Mouse (Mus musculus) liver, embryonic 16.5 days (tissue): ENCODE data around the gene Foxp1. TPM values are rescaled to one million over a fixed set of nuclear protein-coding genes. Genes with fewer than 3 reads are reported as not detected.

ENCODE experiments used
- ATAC-seq: fragments of 200-750 bp; cut with Nextera tagmentation; 2 replicates; pipeline ENCODE4 v1.8.0; 2017; ENCODE audit warnings: low read depth, mild to moderate bottlenecking, moderate number of reproducible peaks, moderate library complexity
- H3K27ac ChIP-seq: fragments of 300-500 bp; sonication (generic); 2 replicates; pipeline ENCODE4 v1.5.1; 2014; ENCODE audit warnings: mild to moderate bottlenecking, low read length
- H3K27me3 ChIP-seq: fragments of 300-500 bp; sonication (generic); 2 replicates; pipeline ENCODE4 v1.6.1; 2014; ENCODE audit warnings: low read depth, low read length, mixed read lengths; ENCODE audit not compliant: control insufficient read depth, insufficient read depth
- H3K36me3 ChIP-seq: fragments of 300-500 bp; sonication (generic); 2 replicates; pipeline ENCODE4 v1.6.1; 2014; ENCODE audit warnings: mild to moderate bottlenecking; ENCODE audit not compliant: control insufficient read depth, insufficient read depth
- H3K4me1 ChIP-seq: fragments of 300-500 bp; sonication (generic); 2 replicates; pipeline ENCODE4 v1.6.1; 2014; ENCODE audit warnings: low read depth, low read length, mixed read lengths; ENCODE audit not compliant: control insufficient read depth
- H3K4me2 ChIP-seq: fragments of 300-500 bp; sonication (generic); 2 replicates; pipeline ENCODE4 v1.6.1; 2014; ENCODE audit warnings: low read depth, low read length, mixed read lengths
- H3K4me3 ChIP-seq: fragments of 300-500 bp; sonication (generic); 2 replicates; pipeline ENCODE4 v1.5.1; 2014; ENCODE audit warnings: low read depth, mild to moderate bottlenecking, low read length
- H3K9ac ChIP-seq: fragments of 300-500 bp; sonication (generic); 2 replicates; pipeline ENCODE4 v1.6.1; 2014; ENCODE audit warnings: low read depth, low read length
- H3K9me3 ChIP-seq: fragments of 300-500 bp; sonication (generic); replicated peaks from 2 replicates; pipeline ENCODE4 v1.6.1; 2016; ENCODE audit warnings: low read length; ENCODE audit not compliant: control insufficient read depth
- WGBS: fragments of 180-500 bp; shearing (Covaris S2); extraction: QIAGEN DNeasy Blood & Tissue Kit; methylation state at CpG from one replicate; pipeline ENCODE4 v1.1.7; 2014; ENCODE audit not compliant: insufficient replicate concordance; 5-methylcytosine and 5-hydroxymethylcytosine counted together
- polyA plus RNA-seq: library from polyadenylated mRNA; unstranded; fragments of >200 nt; fragmentation: Nextera tagmentation; extraction: Ambion mirVana; gene quantifications from 2 replicates; pipeline ENCODE4 v1.2.1, GENCODE M21; 2015

Gene Foxp1
- polyA plus RNA-seq, 1 experiment from 2014 or later: 13.6 TPM

GRCm38 (mm10) chr6:99130758-99131410 is 391.6 kb downstream of the Foxp1 start:
- H3K4me1 ChIP-seq: no peaks in the 10 kb centered on the region
- no peak overlapping the region for H3K27ac ChIP-seq
- WGBS: 64% methylated on average over 10 of the region's 10 CpGs
- H3K4me3 ChIP-seq: no peak overlapping the region
- no peak for ATAC-seq
- no peak overlapping the region for H3K4me2 ChIP-seq
- H3K36me3 ChIP-seq: no peaks in the 10 kb centered on the region
- no peaks in the 10 kb centered on the region for H3K9me3 ChIP-seq
- no peak overlapping the region for H3K9ac ChIP-seq
- H3K27me3 ChIP-seq: no peaks in the 10 kb centered on the region

GRCm38 (mm10) chr6:99126717-99127116 is 395.8 kb downstream of the Foxp1 start:
- H3K4me1 ChIP-seq: no peaks in the 10 kb centered on the region
- WGBS: 64% methylated on average over 9 of the region's 9 CpGs

GRCm38 (mm10) chr6:99120776-99121766 is 401.4 kb downstream of the Foxp1 start:
- WGBS: 72% methylated on average over 8 of the region's 8 CpGs
- H3K27me3 ChIP-seq: no peaks in the 10 kb centered on the region
- no peaks in the 10 kb centered on the region for H3K9me3 ChIP-seq
- no peaks in the 10 kb centered on the region; the same call in 1 of the 2 replicates for H3K4me1 ChIP-seq
- H3K9ac ChIP-seq: no peak overlapping the region
- H3K27ac ChIP-seq: no peak overlapping the region
- no peak for ATAC-seq
- H3K4me2 ChIP-seq: no peak overlapping the region
- H3K36me3 ChIP-seq: no peaks in the 10 kb centered on the region
- H3K4me3 ChIP-seq: no peak overlapping the region

More at GRCm38 (mm10) chr6:99126717-99127116, 395.8 kb downstream of the Foxp1 start:
- no peak for ATAC-seq
- no peak overlapping the region for H3K4me3 ChIP-seq
- no peaks in the 10 kb centered on the region for H3K9me3 ChIP-seq
- H3K27me3 ChIP-seq: no peaks in the 10 kb centered on the region
- H3K9ac ChIP-seq: no peak overlapping the region
- H3K36me3 ChIP-seq: no peaks in the 10 kb centered on the region
- no peak overlapping the region for H3K4me2 ChIP-seq
- no peak overlapping the region for H3K27ac ChIP-seq

GRCm38 (mm10) chr6:99118534-99118933 is 404.0 kb downstream of the Foxp1 start:
- H3K27ac ChIP-seq: no peak overlapping the region

GRCm38 (mm10) chr6:99117411-99117810 is 405.1 kb downstream of the Foxp1 start:
- no peaks in the 10 kb centered on the region for H3K36me3 ChIP-seq
- no peak overlapping the region for H3K9ac ChIP-seq
- no peaks in the 10 kb centered on the region for H3K9me3 ChIP-seq
- H3K4me1 ChIP-seq: no peaks in the 10 kb centered on the region; the same call in 1 of the 2 replicates
- no peak for ATAC-seq
- no peak overlapping the region for H3K4me3 ChIP-seq
- WGBS: 47% methylated on average over 1 of the region's 1 CpGs
- no peak overlapping the region for H3K27ac ChIP-seq
- H3K4me2 ChIP-seq: no peak overlapping the region
- no peaks in the 10 kb centered on the region for H3K27me3 ChIP-seq

More at GRCm38 (mm10) chr6:99118534-99118933, 404.0 kb downstream of the Foxp1 start:
- no peak overlapping the region for H3K9ac ChIP-seq
- H3K4me2 ChIP-seq: no peak overlapping the region
- ATAC-seq: peak; percentile 45; the same call in 1 of the 2 replicates
- H3K9me3 ChIP-seq: no peaks in the 10 kb centered on the region
- H3K27me3 ChIP-seq: no peaks in the 10 kb centered on the region
- H3K4me3 ChIP-seq: no peak overlapping the region
- WGBS: 63% methylated on average over 4 of the region's 4 CpGs
- no peaks in the 10 kb centered on the region; the same call in 1 of the 2 replicates for H3K4me1 ChIP-seq
- H3K36me3 ChIP-seq: no peaks in the 10 kb centered on the region

GRCm38 (mm10) chr6:99111856-99112255 is 410.7 kb downstream of the Foxp1 start:
- no peak for ATAC-seq
- Histone ChIP-seq H3K4me3 (no peak overlapping the region), H3K27me3 (no peaks in the 10 kb centered on the region), H3K36me3 (no peaks in the 10 kb centered on the region), H3K4me2 (no peak overlapping the region), H3K27ac (no peak overlapping the region), H3K9ac (no peak overlapping the region), H3K4me1 (peaks cover 4% of the 10 kb centered on the region), H3K9me3 (no peaks in the 10 kb centered on the region)
- 68% methylated on average over 4 of the region's 4 CpGs for WGBS

- no peak for ATAC-seq
- 79% methylated on average over 4 of the region's 4 CpGs for WGBS
- no peak overlapping the region for H3K4me2 ChIP-seq
Measured at GRCm38 (mm10) chr6:99108417-99108816, 414.1 kb downstream of the Foxp1 start.

GRCm38 (mm10) chr6:99107674-99108073 is 414.8 kb downstream of the Foxp1 start:
- ATAC-seq: no peak
- Histone ChIP-seq H3K27me3 (no peaks in the 10 kb centered on the region), H3K36me3 (no peaks in the 10 kb centered on the region), H3K4me2 (no peak overlapping the region), H3K27ac (no peak overlapping the region), H3K9ac (no peak overlapping the region), H3K4me3 (no peak overlapping the region), H3K4me1 (peaks cover 7% of the 10 kb centered on the region), H3K9me3 (no peaks in the 10 kb centered on the region)
- 51% methylated on average over 6 of the region's 6 CpGs for WGBS

More at GRCm38 (mm10) chr6:99108417-99108816, 414.1 kb downstream of the Foxp1 start:
- no peak overlapping the region for H3K27ac ChIP-seq
- no peaks in the 10 kb centered on the region for H3K27me3 ChIP-seq
- no peak overlapping the region for H3K9ac ChIP-seq
- H3K4me3 ChIP-seq: no peak overlapping the region
- no peaks in the 10 kb centered on the region for H3K36me3 ChIP-seq
- peaks cover 7% of the 10 kb centered on the region for H3K4me1 ChIP-seq
- no peaks in the 10 kb centered on the region for H3K9me3 ChIP-seq
